Mouse (Mus musculus): ENCODE data around the gene Iffo2.

Iffo2 gene

DNA sequence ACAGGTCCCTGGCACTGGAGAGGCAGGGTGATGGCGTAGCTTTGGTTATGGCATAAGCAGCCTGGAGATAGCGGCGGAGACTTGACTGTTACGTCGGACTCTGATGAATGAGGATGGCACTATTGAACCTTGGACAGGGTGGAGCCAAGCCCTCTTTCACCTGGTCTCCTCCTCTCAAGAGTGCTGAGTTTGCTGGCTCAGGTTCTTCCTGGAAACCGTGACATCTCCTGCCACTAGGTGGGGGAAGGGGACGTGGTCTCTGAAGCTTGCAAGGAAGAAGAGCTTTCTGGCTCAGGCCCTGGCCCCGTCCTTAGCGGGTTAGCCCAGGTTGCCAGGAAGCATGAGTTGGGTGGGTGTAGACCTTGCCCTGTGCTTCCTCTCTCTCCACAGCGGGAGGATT is 99.8 kb downstream of the Iffo2 start:
- in situ Hi-C loops (cut with MboI; ENCODE audit: unreplicated experiment in 2 of 2): loop anchor here (25.0 kb wide), 2 partner anchors 543 to 1107 kb away; partner anchors contain the start of genes Htr6 (in 1 of the 2), Nbl1 (in 1 of the 2) and Padi6 (in 1 of the 2)

DNA sequence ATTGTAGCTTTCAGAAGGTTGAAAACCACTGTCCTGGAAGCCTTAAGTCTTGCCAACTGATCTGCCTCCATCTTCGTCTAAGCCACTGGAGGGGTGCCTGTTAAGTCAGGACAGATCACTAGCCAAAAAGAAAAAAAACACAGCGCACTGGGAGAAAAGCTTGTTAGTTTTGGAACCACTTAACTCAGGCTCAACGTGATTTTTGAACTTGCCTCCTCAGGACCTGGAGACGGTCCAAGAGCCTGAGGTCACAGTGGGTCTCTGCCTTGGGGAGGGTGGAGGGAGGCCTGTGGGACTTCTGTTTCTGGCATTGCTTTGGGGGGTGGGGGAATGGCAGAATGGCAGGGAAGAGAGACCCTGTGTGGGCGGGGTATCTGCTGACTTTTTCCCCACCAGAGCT is 100.8 kb downstream of the Iffo2 start:
- in situ Hi-C loops (cut with MboI; ENCODE audit: unreplicated experiment in 2 of 2): loop anchor here (25.0 kb wide), 2 partner anchors 544 to 1106 kb away; partner anchors contain the start of genes Htr6 (in 1 of the 2), Nbl1 (in 1 of the 2) and Padi6 (in 1 of the 2)

DNA sequence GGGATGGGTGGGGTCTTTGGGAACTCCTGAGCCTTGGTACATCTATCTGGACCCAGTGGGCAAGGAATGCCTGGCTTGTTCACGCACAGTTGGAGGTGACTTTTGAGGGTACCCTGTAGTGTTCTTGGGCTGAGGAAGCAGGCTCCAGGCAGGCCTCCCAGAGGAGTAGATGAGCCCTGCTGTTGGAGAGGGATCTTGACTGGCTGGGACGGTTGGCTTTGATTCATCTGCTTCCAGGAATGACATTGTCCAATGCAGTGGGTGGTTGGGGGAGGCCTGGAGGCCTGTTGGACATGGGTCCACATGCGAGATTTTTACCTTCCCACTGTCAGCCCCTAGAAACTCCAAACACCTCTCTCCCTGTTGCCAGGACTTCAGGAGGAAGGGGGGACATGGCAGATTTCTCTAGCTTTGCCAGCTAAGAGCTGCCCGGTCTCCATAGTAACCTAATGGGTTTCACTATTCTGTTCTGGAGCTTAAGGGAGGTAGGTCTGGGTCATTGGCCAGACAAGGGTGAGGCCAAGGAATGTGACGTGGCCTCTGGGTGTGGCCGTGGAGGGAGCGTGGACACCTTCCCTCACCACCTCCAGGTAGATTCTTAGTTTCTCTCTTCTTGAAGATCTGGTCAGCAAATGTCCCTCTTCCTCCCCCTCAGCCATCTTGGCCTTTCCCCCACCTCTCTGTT is 101.4 kb downstream of the Iffo2 start:
- in situ Hi-C loops (cut with MboI; ENCODE audit: unreplicated experiment in 2 of 2): loop anchor here (25.0 kb wide), 2 partner anchors 544 to 1106 kb away; partner anchors contain the start of genes Htr6 (in 1 of the 2), Nbl1 (in 1 of the 2) and Padi6 (in 1 of the 2)

DNA sequence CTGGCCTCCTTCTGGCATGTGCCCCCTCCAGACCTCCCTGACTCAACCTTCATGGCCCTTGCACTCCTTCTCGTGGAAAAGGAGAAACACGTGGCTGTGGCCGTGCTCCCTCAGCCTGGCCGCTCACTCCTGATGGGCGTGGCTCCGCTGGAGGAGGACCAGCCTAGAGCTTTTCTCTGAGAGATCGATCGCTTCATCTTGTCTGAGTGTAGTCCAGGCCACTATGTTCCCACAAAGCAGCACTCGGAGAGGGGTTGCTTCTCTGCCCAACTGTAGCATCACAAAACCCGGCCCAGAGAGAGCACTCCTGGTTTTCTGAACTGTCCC is 101.9 kb downstream of the Iffo2 start:
- in situ Hi-C loops (cut with MboI; ENCODE audit: unreplicated experiment in 2 of 2): loop anchor here (25.0 kb wide), 2 partner anchors 545 to 1105 kb away; partner anchors contain the start of genes Htr6 (in 1 of the 2), Nbl1 (in 1 of the 2) and Padi6 (in 1 of the 2)

DNA sequence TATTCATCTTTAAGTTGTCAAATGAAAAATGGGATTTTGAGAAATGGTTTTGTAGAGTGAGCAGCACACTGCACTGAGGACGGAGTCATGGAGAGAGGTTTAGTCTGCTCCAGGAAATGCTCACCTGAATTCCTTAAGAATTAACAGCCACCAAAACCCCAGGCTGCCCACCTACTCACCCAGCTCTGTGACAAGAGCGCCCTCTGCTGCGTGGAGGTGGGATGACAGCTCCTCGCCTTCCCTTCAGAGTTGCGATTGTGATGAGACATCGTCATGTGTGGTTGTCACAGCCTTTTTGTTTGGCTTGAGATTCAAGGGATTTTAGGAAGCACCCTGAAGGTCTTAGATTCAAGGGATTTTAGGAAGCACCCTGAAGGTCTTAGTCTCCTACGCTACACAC is 106.0 kb downstream of the Iffo2 start:
- in situ Hi-C loops (cut with MboI; ENCODE audit: unreplicated experiment in 2 of 2): loop anchor here (5.0 to 25.0 kb wide), 3 partner anchors 164 to 1101 kb away; partner anchors contain the start of genes Htr6 (in 1 of the 2), Nbl1 (in 1 of the 2) and Padi6 (in 1 of the 2)

DNA sequence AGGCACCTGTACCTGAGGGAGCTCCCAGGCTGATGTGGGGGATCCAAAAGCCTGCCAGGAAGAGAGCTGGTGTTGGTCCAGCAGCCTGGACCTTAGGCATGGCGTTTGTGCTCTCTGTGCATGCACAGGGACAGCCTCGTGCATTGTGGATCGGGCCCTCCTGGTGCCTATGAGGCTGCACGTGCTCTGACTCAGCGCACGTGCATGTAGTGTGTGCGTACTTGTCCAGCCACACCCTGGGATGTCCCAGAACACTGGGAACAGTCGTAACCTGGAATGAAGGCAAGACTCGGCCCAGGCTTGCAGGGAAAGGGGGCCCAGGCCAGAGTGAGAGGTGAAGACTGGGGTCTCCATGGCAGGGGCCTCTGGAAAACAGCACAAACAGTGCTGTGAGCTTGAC is 107.5 kb downstream of the Iffo2 start:
- in situ Hi-C loops (cut with MboI; ENCODE audit: unreplicated experiment in 2 of 2): loop anchor here (5.0 to 25.0 kb wide), 3 partner anchors 166 to 1099 kb away; partner anchors contain the start of genes Htr6 (in 1 of the 2), Nbl1 (in 1 of the 2) and Padi6 (in 1 of the 2)

DNA sequence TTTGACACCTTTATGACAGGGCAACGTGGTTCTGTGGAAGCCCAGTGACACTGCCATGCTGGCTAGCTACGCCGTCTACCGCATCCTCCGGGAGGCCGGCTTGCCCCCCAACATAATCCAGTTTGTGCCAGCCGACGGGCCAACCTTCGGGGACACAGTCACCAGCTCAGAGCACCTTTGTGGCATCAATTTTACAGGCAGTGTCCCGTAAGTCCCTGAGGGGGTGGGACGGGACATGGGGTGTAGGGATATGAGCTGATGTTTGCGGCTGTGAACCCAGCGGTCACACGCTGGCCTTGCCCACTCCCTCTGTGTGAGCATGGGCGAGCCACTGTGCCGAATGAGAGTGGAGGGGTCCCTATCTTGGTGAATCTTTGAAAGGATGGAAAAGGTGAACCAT is 108.0 kb downstream of the Iffo2 start:
- in situ Hi-C loops (cut with MboI; ENCODE audit: unreplicated experiment in 2 of 2): loop anchor here (5.0 to 25.0 kb wide), 3 partner anchors 166 to 1099 kb away; partner anchors contain the start of genes Htr6 (in 1 of the 2), Nbl1 (in 1 of the 2) and Padi6 (in 1 of the 2)

DNA sequence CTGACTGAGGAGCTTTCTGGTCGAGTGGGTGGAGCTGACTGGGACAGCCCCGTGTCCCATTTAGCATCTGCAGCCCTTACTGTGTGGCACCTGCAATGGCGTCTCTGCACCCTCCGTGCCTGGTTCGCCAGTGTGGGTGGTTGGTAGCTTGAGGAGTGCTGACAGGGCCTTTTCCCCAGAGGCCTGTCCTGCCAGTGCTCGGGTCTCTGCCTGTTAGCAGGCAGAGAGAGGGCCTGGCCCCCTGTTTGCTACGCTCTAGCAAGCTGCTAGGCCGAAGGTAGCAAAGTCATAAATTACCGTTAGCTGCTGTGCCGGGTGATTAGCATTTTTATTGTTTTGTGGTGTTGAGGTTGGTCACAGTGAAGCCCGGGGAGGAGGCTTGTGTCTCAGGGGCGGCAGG is 109.5 kb downstream of the Iffo2 start:
- in situ Hi-C loops (cut with MboI; ENCODE audit: unreplicated experiment in 2 of 2): loop anchor here (5.0 to 25.0 kb wide), 4 partner anchors 168 to 1098 kb away; partner anchors contain the start of genes Htr6 (in 1 of the 2), Nbl1 (in 1 of the 2) and Padi6 (in 1 of the 2)

DNA sequence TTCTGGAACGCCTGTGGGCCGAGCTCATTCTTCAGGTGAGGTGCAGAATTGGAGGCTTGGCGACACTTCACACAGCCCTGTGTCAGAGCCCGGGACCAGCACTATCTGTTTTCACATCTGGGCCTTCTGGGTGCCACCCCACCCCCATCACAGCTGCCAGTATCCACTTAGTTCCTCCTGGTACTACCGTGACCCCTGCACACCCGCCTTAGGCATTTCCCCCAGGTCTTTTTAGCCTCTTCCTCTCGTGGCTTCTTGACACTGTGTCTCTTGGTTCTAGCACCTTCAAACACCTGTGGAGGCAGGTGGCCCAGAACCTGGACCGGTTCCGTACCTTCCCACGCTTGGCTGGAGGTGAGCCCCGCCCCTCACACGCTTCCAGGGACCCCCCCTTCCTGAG is 110.0 kb downstream of the Iffo2 start:
- in situ Hi-C loops (cut with MboI; ENCODE audit: unreplicated experiment in 2 of 2): loop anchor here (10.0 to 25.0 kb wide), 3 partner anchors 553 to 1097 kb away; partner anchors contain the start of genes Htr6 (in 1 of the 2), Nbl1 (in 1 of the 2) and Padi6 (in 1 of the 2)

DNA sequence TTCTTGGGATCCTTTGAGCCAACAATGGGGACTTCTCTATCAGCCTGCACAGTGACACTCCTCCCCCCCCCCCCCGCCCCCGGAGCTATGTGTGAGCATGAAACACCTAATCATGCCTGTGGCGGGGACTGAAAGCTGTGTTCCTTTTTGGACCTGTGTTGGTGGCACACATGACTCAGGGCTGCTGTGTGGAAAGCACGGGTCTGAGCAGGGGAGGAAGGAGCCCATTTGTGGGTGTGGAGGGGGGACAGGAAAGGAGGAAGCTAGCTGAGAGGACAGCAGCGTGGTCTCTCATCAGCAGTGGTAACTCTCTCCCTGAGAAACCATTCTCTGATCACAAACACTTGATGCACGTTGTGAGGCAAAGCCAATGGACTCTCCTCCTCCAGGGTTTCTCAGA is 110.4 kb downstream of the Iffo2 start:
- in situ Hi-C loops (cut with MboI; ENCODE audit: unreplicated experiment in 2 of 2): loop anchor here (10.0 to 25.0 kb wide), 3 partner anchors 553 to 1097 kb away; partner anchors contain the start of genes Htr6 (in 1 of the 2), Nbl1 (in 1 of the 2) and Padi6 (in 1 of the 2)

DNA sequence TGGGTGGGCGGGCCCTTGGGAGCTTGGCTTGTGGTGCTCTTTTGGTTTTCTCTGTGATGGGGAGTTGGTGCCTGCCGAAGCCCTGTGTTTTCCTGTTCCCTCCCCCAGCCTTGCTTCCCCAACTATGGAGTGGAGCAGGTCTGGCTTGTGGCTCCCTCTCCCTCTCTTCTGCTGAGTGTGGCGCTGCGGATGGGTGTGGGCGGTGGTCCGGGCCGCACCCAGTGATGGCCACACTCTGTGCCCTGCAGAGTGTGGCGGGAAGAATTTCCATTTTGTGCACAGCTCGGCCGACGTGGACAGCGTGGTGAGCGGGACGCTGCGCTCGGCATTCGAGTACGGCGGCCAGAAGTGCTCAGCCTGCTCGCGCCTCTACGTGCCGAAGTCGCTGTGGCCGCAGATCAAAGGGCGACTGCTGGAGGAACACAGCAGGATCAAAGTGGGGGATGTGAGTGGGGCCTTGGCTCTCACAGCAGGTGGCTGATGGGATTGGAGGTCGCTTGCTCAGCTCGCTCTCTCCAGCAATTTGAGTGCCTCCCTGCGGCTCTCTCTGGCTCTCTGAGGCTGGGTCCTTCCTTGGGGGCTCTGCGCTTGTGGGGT is 111.6 kb downstream of the Iffo2 start:
- in situ Hi-C loops (cut with MboI; ENCODE audit: unreplicated experiment in 2 of 2): loop anchor here (10.0 to 25.0 kb wide), 3 partner anchors 555 to 1095 kb away; partner anchors contain the start of genes Htr6 (in 1 of the 2), Nbl1 (in 1 of the 2) and Padi6 (in 1 of the 2)

DNA sequence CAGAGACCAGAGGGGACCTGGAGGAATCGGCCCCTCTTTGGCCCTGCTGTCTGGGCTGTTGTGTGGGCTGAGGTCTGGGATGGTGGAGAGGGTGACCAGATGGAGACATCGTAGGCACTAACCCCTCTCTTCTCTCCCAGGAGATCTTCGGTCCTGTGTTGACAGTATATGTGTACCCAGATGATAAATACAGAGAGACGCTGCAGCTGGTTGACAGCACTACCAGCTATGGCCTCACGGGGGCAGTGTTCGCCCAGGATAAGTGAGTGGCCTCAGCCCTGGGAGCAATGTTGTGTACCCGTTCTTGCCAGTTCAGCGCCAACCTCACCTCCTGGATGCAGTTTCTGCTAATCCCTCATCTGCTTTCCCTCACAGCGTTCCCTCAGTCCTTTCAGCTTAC is 113.6 kb downstream of the Iffo2 start:
- in situ Hi-C loops (cut with MboI; ENCODE audit: unreplicated experiment in 2 of 2): loop anchor here (10.0 to 25.0 kb wide), 3 partner anchors 557 to 1093 kb away; partner anchors contain the start of genes Htr6 (in 1 of the 2), Nbl1 (in 1 of the 2) and Padi6 (in 1 of the 2)

DNA sequence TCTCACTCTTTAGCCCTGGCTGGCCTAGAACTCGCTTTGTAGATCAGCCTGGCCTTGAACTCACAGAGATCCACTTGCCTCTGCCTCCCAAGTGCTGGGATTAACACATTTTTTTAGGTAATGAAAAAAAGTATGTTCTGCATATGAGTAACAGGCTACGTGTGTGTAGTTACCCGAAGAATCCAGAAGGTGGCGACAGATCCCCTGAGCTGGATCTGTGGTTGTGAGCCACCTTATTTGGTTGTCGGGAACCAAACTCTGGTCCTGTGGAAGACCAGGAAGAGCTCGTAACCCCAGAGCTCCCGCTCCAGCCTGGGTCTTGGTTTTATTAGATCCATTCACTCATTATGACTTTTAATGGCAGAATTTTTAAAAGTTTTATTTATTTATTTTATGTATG is 116.6 kb downstream of the Iffo2 start:
- in situ Hi-C loops (cut with MboI; ENCODE audit: unreplicated experiment in 2 of 2): loop anchor here (5.0 to 25.0 kb wide), 6 partner anchors 35 to 1090 kb away; partner anchors contain the start of genes Htr6 (in 1 of the 2), Nbl1 (in 1 of the 2) and Padi6 (in 1 of the 2)

DNA sequence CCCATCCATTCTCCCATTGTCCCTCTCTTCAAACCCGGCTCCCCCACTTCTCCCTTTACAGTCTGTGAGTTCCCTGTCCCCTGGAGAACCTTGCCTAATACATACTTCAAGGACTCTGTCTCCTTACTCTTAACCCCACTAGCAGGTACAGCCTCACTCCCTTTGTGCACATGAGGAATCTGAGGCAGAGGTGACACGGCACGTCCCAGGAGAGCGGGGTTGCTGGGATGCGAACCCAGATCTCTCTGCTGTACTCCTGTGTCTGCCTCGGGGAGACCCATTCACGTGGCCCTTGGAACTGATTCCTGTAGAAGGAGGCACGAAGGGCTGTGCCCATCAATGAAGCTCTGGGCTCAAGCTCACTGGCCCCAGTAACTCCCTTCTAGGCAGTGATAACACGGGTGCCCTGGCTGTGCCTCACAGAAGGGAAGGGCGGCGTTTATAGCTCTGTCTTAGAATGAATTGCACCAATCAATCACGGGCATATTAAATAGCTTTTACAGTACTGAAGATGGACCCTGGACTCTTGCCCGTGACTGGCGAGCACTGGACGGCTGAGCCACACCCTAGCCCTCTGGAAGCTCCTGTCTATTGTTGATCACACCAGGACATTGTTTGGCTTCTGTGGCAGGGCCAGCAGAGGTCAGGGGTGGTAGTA is 119.9 kb downstream of the Iffo2 start:
- in situ Hi-C loops (cut with MboI; ENCODE audit: unreplicated experiment in 2 of 2): loop anchor here in 1 of 2 experiments (25.0 kb wide), 1 partner anchor 912 kb away; no protein-coding TSS in a partner anchor

DNA sequence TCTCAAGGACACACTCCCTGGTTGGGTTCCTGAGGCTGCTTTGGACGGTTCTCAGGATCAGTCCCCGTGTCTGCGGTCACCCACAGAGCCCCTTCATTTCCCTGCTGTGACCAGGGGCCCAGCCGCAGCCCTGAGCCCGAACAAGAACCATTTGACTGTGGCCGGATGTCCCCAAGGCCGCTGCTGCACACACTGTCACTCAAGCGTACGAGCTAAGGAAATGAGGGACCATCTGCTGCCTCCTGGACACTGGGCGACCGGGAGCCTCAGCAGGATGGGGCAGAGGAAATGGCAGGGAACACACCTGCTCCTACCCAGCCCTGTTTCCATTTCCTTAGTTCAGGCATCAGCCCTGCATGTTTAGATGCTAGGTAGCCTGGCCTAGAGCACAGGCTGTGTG is 120.6 kb downstream of the Iffo2 start:
- in situ Hi-C loops (cut with MboI; ENCODE audit: unreplicated experiment in 2 of 2): loop anchor here in 1 of 2 experiments (25.0 kb wide), 1 partner anchor 911 kb away; no protein-coding TSS in a partner anchor

DNA sequence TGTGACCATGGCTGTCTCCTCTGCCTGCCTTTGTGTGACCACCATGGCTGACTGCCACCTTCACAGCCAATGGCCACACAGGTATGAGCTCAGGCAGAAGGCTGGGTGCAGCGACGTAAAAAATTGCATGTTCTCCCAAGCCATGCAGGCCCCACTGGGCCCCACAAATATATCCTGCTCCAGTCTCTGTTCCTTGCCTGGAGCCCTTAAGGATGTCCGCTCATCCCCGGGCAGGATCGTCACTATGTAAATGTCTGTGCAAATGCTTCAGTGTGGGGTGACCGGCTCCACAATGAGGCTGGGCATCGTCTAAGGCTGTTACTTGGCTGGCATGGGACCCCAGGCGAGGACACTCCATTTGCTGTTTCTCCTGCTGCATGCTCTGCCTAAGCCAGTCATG is 122.9 kb downstream of the Iffo2 start, which contains the start of gene Tas1r2:
Tas1r2 (plus strand) TSS at position 301 of the 400 bp plus-strand sequence.
- in situ Hi-C loops (cut with MboI; ENCODE audit: unreplicated experiment in 2 of 2): loop anchor here in 1 of 2 experiments (25.0 kb wide), 1 partner anchor 909 kb away; no protein-coding TSS in a partner anchor

DNA sequence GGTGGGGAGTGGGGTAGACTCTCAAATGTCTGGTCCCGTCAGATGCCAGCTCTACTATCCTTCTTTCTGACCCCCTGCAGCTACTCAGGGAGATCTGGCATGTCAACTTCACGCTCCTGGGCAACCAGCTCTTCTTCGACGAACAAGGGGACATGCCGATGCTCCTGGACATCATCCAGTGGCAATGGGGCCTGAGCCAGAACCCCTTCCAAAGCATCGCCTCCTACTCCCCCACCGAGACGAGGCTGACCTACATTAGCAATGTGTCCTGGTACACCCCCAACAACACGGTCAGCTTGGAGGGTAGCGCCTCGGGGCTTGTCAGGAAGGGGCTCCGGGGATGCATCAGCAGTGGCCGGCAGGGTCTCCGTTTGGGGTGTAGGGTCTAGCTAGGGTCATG is 131.5 kb downstream of the Iffo2 start:
- in situ Hi-C loops (cut with MboI; ENCODE audit: unreplicated experiment in 2 of 2): loop anchor here in 1 of 2 experiments (25.0 kb wide), 1 partner anchor 900 kb away; no protein-coding TSS in a partner anchor

DNA sequence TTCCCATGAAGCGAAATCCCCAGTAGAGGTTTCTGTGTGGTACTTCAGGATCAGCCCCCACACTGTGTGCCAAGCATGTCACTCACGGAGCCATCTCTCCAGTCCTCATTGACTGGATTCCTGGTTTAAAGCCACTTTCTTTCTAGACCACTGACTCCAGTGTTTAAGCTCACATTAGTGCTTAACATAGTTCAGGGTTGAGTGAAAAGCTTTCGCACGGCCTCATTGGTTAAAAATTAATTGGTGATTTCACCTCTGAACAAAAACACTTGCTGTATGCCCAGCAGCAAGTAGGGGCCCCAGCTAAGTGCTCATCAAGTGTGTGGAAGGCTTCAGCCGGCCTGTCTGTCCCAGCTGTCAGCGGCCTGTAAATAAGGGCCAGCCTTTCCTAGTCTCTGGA is 137.3 kb downstream of the Iffo2 start:
- in situ Hi-C loops (cut with MboI; ENCODE audit: unreplicated experiment in 2 of 2): loop anchor here in 1 of 2 experiments (25.0 kb wide), 1 partner anchor 895 kb away; no protein-coding TSS in a partner anchor

DNA sequence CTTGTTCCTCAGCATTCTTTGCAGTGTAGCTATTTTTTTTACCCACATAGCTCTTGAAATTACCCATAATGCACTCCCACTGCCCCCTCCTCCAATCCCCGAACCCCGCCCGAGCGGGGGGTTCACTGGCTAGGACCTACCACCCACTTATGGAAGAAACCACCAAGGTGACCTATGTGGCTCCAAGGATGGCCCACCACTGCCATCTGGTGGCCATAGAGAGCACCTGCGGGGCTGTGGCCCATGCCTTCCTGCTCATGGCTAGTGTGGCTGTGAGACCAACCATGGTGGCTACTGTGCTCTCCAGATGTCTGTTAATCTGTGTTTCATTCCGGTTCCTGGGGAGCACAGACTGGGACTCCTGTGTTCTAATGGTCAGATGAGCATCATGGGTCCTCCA is 139.5 kb downstream of the Iffo2 start:
- in situ Hi-C loops (cut with MboI; ENCODE audit: unreplicated experiment in 2 of 2): loop anchor here in 1 of 2 experiments (25.0 kb wide), 1 partner anchor 892 kb away; no protein-coding TSS in a partner anchor
